Mouse (Mus musculus) G1E (cell line): ENCODE data around the gene Gm49388. TPM values are rescaled to one million over a fixed set of nuclear protein-coding genes. Genes with fewer than 3 reads are reported as not detected.
A peak's percentile ranks its signal among the peaks of the same experiment; 100 is the strongest.
"Not testable (repeated sequence)": the region's sequence is repeated elsewhere in the genome, so short reads cannot be mapped to it uniquely, and the experiment has no call there.

Source experiments
- ATAC-seq: 2 replicates; pipeline ENCODE4 v1.8.0; 2016; ENCODE audit warnings: mild to moderate bottlenecking; ENCODE audit not compliant: insufficient number of reproducible peaks, poor library complexity, low FRiP score, severe bottlenecking; ENCODE audit errors: extremely low read depth
- DNase-seq: peaks from one replicate; pipeline ENCODE4 v3.0.0; 2012; ENCODE audit warnings: low spot score
- H3K27me3 ChIP-seq: 2 replicates; pipeline ENCODE4 v1.6.1; 2012; ENCODE audit warnings: mild to moderate bottlenecking, low read length, inconsistent platforms; ENCODE audit not compliant: insufficient read depth
- H3K36me3 ChIP-seq: replicated peaks from 2 replicates; pipeline ENCODE3; 2012; ENCODE audit warnings: mild to moderate bottlenecking, inconsistent platforms
- H3K4me1 ChIP-seq: 2 replicates; pipeline ENCODE4 v1.6.1; 2012; ENCODE audit warnings: low read depth, low read length, inconsistent platforms, mixed read lengths; ENCODE audit not compliant: insufficient read depth
- H3K4me3 ChIP-seq: 2 replicates; pipeline ENCODE4 v1.5.1; 2012; ENCODE audit warnings: low read depth, mild to moderate bottlenecking, inconsistent platforms, low read length, moderate library complexity, mixed read lengths
- H3K9me3 ChIP-seq: replicated peaks from 2 replicates; pipeline ENCODE4 v1.6.1; 2012; ENCODE audit warnings: inconsistent platforms
- CTCF ChIP-seq: IDR thresholded peaks from 2 replicates; pipeline ENCODE4 v1.5.1; 2012; ENCODE audit warnings: low read depth, low read length, inconsistent platforms, mixed read lengths
- GATA1 ChIP-seq: IDR thresholded peaks from 2 replicates; pipeline ENCODE4 v1.6.1; 2012; ENCODE audit warnings: borderline replicate concordance, low read length, inconsistent platforms, mixed read lengths
- GATA2 ChIP-seq: IDR thresholded peaks from 2 replicates; pipeline ENCODE4 v1.6.1; 2012; ENCODE audit warnings: low read depth, low read length, inconsistent platforms, borderline replicate concordance
- POLR2AphosphoS5 ChIP-seq: IDR thresholded peaks from 2 replicates; pipeline ENCODE4 v1.6.1; 2012; ENCODE audit warnings: low read depth, low read length, inconsistent platforms; ENCODE audit not compliant: insufficient replicate concordance
- TAL1 ChIP-seq: conservative IDR thresholded peaks from 2 replicates; pipeline ENCODE4 v1.6.1; 2012; ENCODE audit warnings: low read depth, low read length, inconsistent platforms, mixed read lengths
- polyA plus RNA-seq: library from polyadenylated mRNA; stranded (reverse); fragments of >175 nt; gene quantifications from 2 replicates; pipeline ENCODE4 v1.2.3, GENCODE M21; 2012
- total RNA-seq, 2 experiments: library from RNA; stranded (forward) in 1 of 2; stranded (reverse) in 1 of 2; fragments of 200-1000 nt in 1 of 2; fragments of >200 nt in 1 of 2; fragmentation: Nextera tagmentation in 1 of 2; gene quantifications; 2 replicates each; pipeline ENCODE4 v1.2.3; 2014 to 2017

The Gm49388 gene
- total and polyA plus RNA-seq, 3 experiments = 1.1 to 4.7 TPM; not detected in 1

GRCm38 (mm10) chr7:127771262-127771661 is 14.1 kb upstream of the Gm49388 start:
- no peak for TF ChIP-seq GATA1
- no peak for TF ChIP-seq GATA2
- no peak for TF ChIP-seq POLR2AphosphoS5
- no peak for TF ChIP-seq TAL1
- no peak for TF ChIP-seq CTCF
- Histone ChIP-seq H3K4me1 (peaks cover 89% of the 10 kb centered on the region), H3K9me3 (no peaks in the 10 kb centered on the region), H3K36me3 (peaks cover 61% of the 10 kb centered on the region), H3K4me3 (peak overlapping the region; percentile 84; the same call in 1 of the 2 replicates), H3K27me3 (no peaks in the 10 kb centered on the region)
- ATAC-seq = no peak
- DNase-seq = no peak

DNA sequence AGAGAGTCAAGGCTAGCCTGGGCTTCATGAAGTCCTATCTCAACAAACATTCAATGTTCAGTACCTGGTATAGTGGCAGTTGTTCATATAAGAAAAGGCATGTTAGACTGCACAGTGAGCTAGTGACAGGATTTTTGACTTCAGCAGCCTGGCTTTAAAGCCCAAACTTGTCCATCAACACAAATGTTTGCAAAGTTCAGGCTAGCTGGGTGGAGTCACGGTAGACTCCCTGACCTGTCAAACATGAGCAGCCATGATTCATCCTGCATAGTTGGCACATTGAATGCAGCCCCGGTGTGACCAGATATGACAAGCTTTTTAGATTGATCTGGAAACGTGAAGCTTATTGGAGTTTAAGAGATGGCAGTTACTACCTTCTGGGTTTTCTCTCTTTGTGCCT is 13.3 kb upstream of the Gm49388 start:
- Histone ChIP-seq H3K27me3 (no peaks in the 10 kb centered on the region), H3K4me1 (peaks cover 84% of the 10 kb centered on the region), H3K36me3 (peaks cover 56% of the 10 kb centered on the region), H3K4me3 (no peak overlapping the region), H3K9me3 (no peaks in the 10 kb centered on the region)
- ATAC-seq = no peak
- TF ChIP-seq TAL1 (no peak), GATA2 (no peak), GATA1 (no peak), POLR2AphosphoS5 (no peak), CTCF (no peak)
- DNase-seq = no peak

GRCm38 (mm10) chr7:127772557-127772956 is 12.9 kb upstream of the Gm49388 start:
- H3K27me3 ChIP-seq = no peaks in the 10 kb centered on the region
- TF ChIP-seq GATA2 = no peak
- TF ChIP-seq GATA1 = no peak
- TF ChIP-seq TAL1 = no peak
- no peak for TF ChIP-seq CTCF
- DNase-seq (no peak), ATAC-seq (no peak)
- H3K4me3 ChIP-seq = no peak overlapping the region
- peaks cover 79% of the 10 kb centered on the region for H3K4me1 ChIP-seq
- peaks cover 52% of the 10 kb centered on the region for H3K36me3 ChIP-seq
- H3K9me3 ChIP-seq = no peaks in the 10 kb centered on the region

- Histone ChIP-seq H3K27me3 (no peaks in the 10 kb centered on the region), H3K9me3 (no peaks in the 10 kb centered on the region), H3K36me3 (peaks cover 49% of the 10 kb centered on the region), H3K4me1 (peaks cover 78% of the 10 kb centered on the region), H3K4me3 (no peak overlapping the region)
- DNase-seq (peak; percentile 56), ATAC-seq (no peak)
- TF ChIP-seq TAL1 = no peak
- TF ChIP-seq CTCF = peak; percentile 83
Observed at GRCm38 (mm10) chr7:127773664-127774384, 11.6 kb upstream of the Gm49388 start.

GRCm38 (mm10) chr7:127775837-127776236 is 9.6 kb upstream of the Gm49388 start:
- not testable (repeated sequence) for H3K9me3 ChIP-seq, DNase-seq, H3K27me3 ChIP-seq, ATAC-seq
- Histone ChIP-seq H3K4me3 (peak overlapping the region; percentile 82), H3K4me1 (peaks cover 77% of the 10 kb centered on the region), H3K36me3 (peaks cover 69% of the 10 kb centered on the region)

GRCm38 (mm10) chr7:127776426-127776825 is 9.0 kb upstream of the Gm49388 start, which contains the start of gene Setd1a:
Gene Setd1a, plus strand, starts transcription at chr7:127776670.
- Histone ChIP-seq H3K4me3 (peak within 1 kb of the TSS; percentile 82), H3K9me3 (no peaks in the 10 kb centered on the region), H3K27me3 (no peaks in the 10 kb centered on the region), H3K4me1 (peaks cover 76% of the 10 kb centered on the region), H3K36me3 (peaks cover 69% of the 10 kb centered on the region)
- DNase-seq = peak; percentile 65
- peak; percentile 50; the same call in 1 of the 2 replicates for ATAC-seq
- TF ChIP-seq GATA2 (no peak), POLR2AphosphoS5 (peak; percentile 25; the same call in 1 of the 2 replicates)

GRCm38 (mm10) chr7:127776878-127777473 is 8.4 kb upstream of the Gm49388 start:
- DNase-seq = peak; percentile 87
- TF ChIP-seq GATA1 (no peak), POLR2AphosphoS5 (no peak), CTCF (no peak), TAL1 (no peak), GATA2 (no peak)
- peak; percentile 72 for ATAC-seq
- Histone ChIP-seq H3K4me1 (peaks cover 71% of the 10 kb centered on the region), H3K9me3 (no peaks in the 10 kb centered on the region), H3K4me3 (peak overlapping the region; percentile 82), H3K27me3 (no peaks in the 10 kb centered on the region), H3K36me3 (peaks cover 70% of the 10 kb centered on the region)
